Mouse (Mus musculus): Measurements from ENCODE around the gene Sbno2. TPM values are rescaled to one million over a fixed set of nuclear protein-coding genes. Genes with fewer than 3 reads are reported as not detected.
"Not testable (repeated sequence)": the region's sequence is repeated elsewhere in the genome, so short reads cannot be mapped to it uniquely, and the experiment has no call there.

Sbno2 gene
- total RNA-seq, 2 experiments from 2014 or later, result 4.5 to 7.3 TPM

- intact Hi-C loops (cut with DNase I), result no loop called here
- no peak for DNase-seq
These were observed 59.6 kb downstream of the Sbno2 start for GRCm38 (mm10) chr10:80045766-80046165.

- intact Hi-C loops (cut with DNase I); DNase-seq: not testable (repeated sequence)
These were observed 60.0 kb downstream of the Sbno2 start for GRCm38 (mm10) chr10:80045364-80045763.

GRCm38 (mm10) chr10:80044087-80044486, 61.3 kb downstream of the Sbno2 start:
- DNase-seq, result no peak
- intact Hi-C loops (cut with DNase I), result no loop called here

GRCm38 (mm10) chr10:80041409-80042060, 63.8 kb downstream of the Sbno2 start:
- intact Hi-C loops (cut with DNase I), result not testable (repeated sequence)

GRCm38 (mm10) chr10:80039559-80039979, 65.8 kb downstream of the Sbno2 start, which contains the start of gene Polr2e:
Gene Polr2e (minus strand): TSS chr10:80039795.
- intact Hi-C loops (cut with DNase I), result no loop called here
- peak; percentile 96 to 97 for DNase-seq

More at GRCm38 (mm10) chr10:80041409-80042060, 63.8 kb downstream of the Sbno2 start:
- not testable (repeated sequence) for DNase-seq

GRCm38 (mm10) chr10:80036832-80037231, 68.5 kb downstream of the Sbno2 start:
- intact Hi-C loops (cut with DNase I), result no loop called here
- no peak for DNase-seq

- DNase-seq, result no peak
- intact Hi-C loops (cut with DNase I), result no loop called here
These were observed 69.7 kb downstream of the Sbno2 start for GRCm38 (mm10) chr10:80035686-80036085.

- intact Hi-C loops (cut with DNase I), result no loop called here
- DNase-seq, result no peak
These were observed 70.2 kb downstream of the Sbno2 start for GRCm38 (mm10) chr10:80035148-80035547.

- intact Hi-C loops (cut with DNase I), result loop anchor here (5.0 kb wide), 1 partner anchor 79 kb away; no protein-coding TSS in a partner anchor
- no peak for DNase-seq
These were observed 71.6 kb downstream of the Sbno2 start for GRCm38 (mm10) chr10:80033511-80034391.

GRCm38 (mm10) chr10:80032799-80033480, 72.4 kb downstream of the Sbno2 start:
- intact Hi-C loops (cut with DNase I), result loop anchor here (5.0 kb wide), 1 partner anchor 79 kb away; no protein-coding TSS in a partner anchor
- DNase-seq, result peak in 1 of 2 experiments; percentile 39

GRCm38 (mm10) chr10:80030736-80031135, 74.6 kb downstream of the Sbno2 start:
- intact Hi-C loops (cut with DNase I), result loop anchor here (5.0 kb wide), 1 partner anchor 82 kb away; no protein-coding TSS in a partner anchor
- no peak for DNase-seq

GRCm38 (mm10) chr10:80030191-80030590, 75.2 kb downstream of the Sbno2 start:
- no peak for DNase-seq
- intact Hi-C loops (cut with DNase I), result loop anchor here (5.0 kb wide), 1 partner anchor 82 kb away; no protein-coding TSS in a partner anchor

GRCm38 (mm10) chr10:80028521-80028846, 76.9 kb downstream of the Sbno2 start:
- intact Hi-C loops (cut with DNase I), result no loop called here
- DNase-seq, result no peak

GRCm38 (mm10) chr10:80027681-80028520, 77.5 kb downstream of the Sbno2 start:
- no peak for DNase-seq
- intact Hi-C loops (cut with DNase I), result no loop called here

- intact Hi-C loops (cut with DNase I), result no loop called here
- no peak for DNase-seq
These were observed 79.5 kb downstream of the Sbno2 start for GRCm38 (mm10) chr10:80025889-80026288.

GRCm38 (mm10) chr10:80025463-80025862, 79.9 kb downstream of the Sbno2 start:
- no peak for DNase-seq
- intact Hi-C loops (cut with DNase I), result no loop called here

- intact Hi-C loops (cut with DNase I), result no loop called here
- DNase-seq, result no peak
These were observed 80.4 kb downstream of the Sbno2 start for GRCm38 (mm10) chr10:80025044-80025347.

GRCm38 (mm10) chr10:80024229-80025043, 80.9 kb downstream of the Sbno2 start:
- intact Hi-C loops (cut with DNase I), result no loop called here
- DNase-seq, result no peak

- no peak for DNase-seq
- intact Hi-C loops (cut with DNase I), result no loop called here
These were observed 81.6 kb downstream of the Sbno2 start for GRCm38 (mm10) chr10:80023758-80024157.

Measured in gastrocnemius, postnatal 36 days (tissue).